Mouse (Mus musculus): ENCODE results near the gene Gchfr. TPM values are rescaled to one million over a fixed set of nuclear protein-coding genes. Genes with fewer than 3 reads are reported as not detected.

The Gchfr gene
- polyA plus RNA-seq, 1 experiment: 2.2 TPM

- H3K4me3 ChIP-seq (ENCODE audit: low read depth, low read length): no peak overlapping the region
Measured at GRCm38 (mm10) chr2:119203871-119204460, 36.4 kb downstream of the Gchfr start.

DNA sequence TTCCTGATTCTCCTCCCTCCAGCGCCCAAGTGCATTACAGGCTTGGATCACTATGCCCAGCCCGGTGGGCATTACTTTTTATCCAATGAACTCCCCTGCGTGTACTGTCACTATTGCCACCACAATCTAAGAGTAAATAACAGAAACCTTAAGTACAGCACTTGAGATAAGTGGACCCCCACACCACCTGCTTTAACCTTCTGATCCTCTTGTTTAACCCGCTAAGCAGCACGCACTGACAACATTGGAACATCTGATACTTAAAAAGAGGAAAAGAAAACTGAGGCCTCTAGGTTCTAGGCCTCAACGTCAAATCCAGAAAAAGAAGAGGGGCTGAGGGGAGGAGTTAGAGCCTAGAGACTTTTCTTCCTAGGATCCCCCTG, 40.4 kb downstream of the Gchfr start:
- peak overlapping the region; percentile 10; the same call in 1 of the 2 replicates for H3K27ac ChIP-seq (ENCODE audit: insufficient read depth, low read length)
- H3K9ac ChIP-seq (ENCODE audit: low read depth, poor library complexity, severe bottlenecking): peak overlapping the region; percentile 44
- TF ChIP-seq EP300 (IDR thresholded peaks at IDR 0.05; ENCODE audit: insufficient read depth, low read depth, low read length) (no peak), POLR2A (IDR thresholded peaks at IDR 0.05; ENCODE audit: insufficient read depth, low read length) (no peak), CTCF (IDR thresholded peaks at IDR 0.05; ENCODE audit: low read depth, low read length) (no peak)
- H3K4me1 ChIP-seq (ENCODE audit: control insufficient read depth, insufficient read depth, low read length): peaks cover 2% of the 10 kb centered on the region
- no peaks in the 10 kb centered on the region for H3K36me3 ChIP-seq (ENCODE audit: control insufficient read depth, insufficient read depth, low read length, poor library complexity, severe bottlenecking)
- H3K4me3 ChIP-seq (ENCODE audit: low read depth, low read length): peak overlapping the region; percentile 90
- no peaks in the 10 kb centered on the region for H3K9me3 ChIP-seq (replicated peaks; ENCODE audit: control insufficient read depth, insufficient read depth, low read length, poor library complexity, severe bottlenecking)
- H3K27me3 ChIP-seq (ENCODE audit: control insufficient read depth, insufficient read depth, low read length, poor library complexity, severe bottlenecking): no peaks in the 10 kb centered on the region

More at GRCm38 (mm10) chr2:119203871-119204460, 36.4 kb downstream of the Gchfr start:
- Histone ChIP-seq H3K9ac (ENCODE audit: low read depth, poor library complexity, severe bottlenecking) (no peak overlapping the region), H3K27me3 (ENCODE audit: control insufficient read depth, insufficient read depth, low read length, poor library complexity, severe bottlenecking) (no peaks in the 10 kb centered on the region), H3K4me1 (ENCODE audit: control insufficient read depth, insufficient read depth, low read length) (peaks cover 2% of the 10 kb centered on the region), H3K36me3 (ENCODE audit: control insufficient read depth, insufficient read depth, low read length, poor library complexity, severe bottlenecking) (no peaks in the 10 kb centered on the region), H3K9me3 (replicated peaks; ENCODE audit: control insufficient read depth, insufficient read depth, low read length, poor library complexity, severe bottlenecking) (no peaks in the 10 kb centered on the region), H3K27ac (ENCODE audit: insufficient read depth, low read length) (no peak overlapping the region)
- TF ChIP-seq CTCF (IDR thresholded peaks at IDR 0.05; ENCODE audit: low read depth, low read length) (no peak), EP300 (IDR thresholded peaks at IDR 0.05; ENCODE audit: insufficient read depth, low read depth, low read length) (no peak), POLR2A (IDR thresholded peaks at IDR 0.05; ENCODE audit: insufficient read depth, low read length) (no peak)

DNA sequence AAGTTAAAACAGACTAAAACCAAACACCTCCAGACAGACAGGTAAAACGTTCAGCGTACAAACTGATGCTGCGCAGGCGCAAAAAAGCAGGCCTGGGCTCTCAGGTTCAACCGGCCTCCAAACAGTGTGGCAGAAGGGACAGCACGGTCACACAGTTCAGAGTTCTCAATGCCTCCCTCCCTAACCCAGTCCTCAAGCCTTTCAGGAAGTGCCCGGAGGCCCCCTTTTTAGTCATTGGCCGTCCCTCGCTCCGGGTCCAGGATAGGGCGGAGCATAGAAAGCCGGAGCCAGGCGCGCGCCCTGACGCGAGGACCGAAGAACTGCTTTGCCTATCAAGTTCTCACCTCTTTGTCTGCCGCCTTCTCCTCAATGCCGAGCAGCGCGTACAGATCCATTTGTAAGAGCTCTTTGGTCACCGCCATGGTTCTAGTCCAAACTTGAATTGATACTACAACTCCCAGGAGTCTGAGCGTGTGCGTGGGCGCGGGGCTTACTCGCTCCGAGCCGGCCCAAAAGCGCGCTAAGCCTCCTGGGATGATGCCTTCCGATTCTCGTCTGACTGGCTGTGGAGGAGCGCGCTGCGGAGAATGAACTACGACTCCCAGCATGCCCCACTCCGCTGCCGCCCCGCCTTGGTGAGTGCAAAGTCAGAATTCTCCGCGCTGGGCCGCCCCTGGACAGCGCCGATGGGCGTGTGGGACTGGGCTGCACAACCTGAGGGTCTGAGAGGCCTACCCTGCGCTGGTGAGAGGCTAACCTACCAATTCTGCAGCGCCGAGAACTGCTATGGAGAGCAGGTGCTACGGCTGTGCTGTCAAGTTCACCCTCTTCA, 41.0 kb downstream of the Gchfr start, which contains the start of the genes Zfyve19 and Dnajc17:
Gene Zfyve19 (plus strand): TSS at position 274 of the 832 bp plus-strand sequence.
Gene Dnajc17 (minus strand): TSS at position 452 of the 832 bp plus-strand sequence.
- TF ChIP-seq POLR2A (IDR thresholded peaks at IDR 0.05; ENCODE audit: insufficient read depth, low read length): no peak
- TF ChIP-seq CTCF (IDR thresholded peaks at IDR 0.05; ENCODE audit: low read depth, low read length): no peak
- TF ChIP-seq EP300 (IDR thresholded peaks at IDR 0.05; ENCODE audit: insufficient read depth, low read depth, low read length): no peak
- Histone ChIP-seq H3K4me3 (ENCODE audit: low read depth, low read length) (peak within 1 kb of the TSS; percentile 90), H3K36me3 (ENCODE audit: control insufficient read depth, insufficient read depth, low read length, poor library complexity, severe bottlenecking) (no peaks in the 10 kb centered on the region)

GRCm38 (mm10) chr2:119209176-119209507, 41.6 kb downstream of the Gchfr start:
- TF ChIP-seq EP300 (IDR thresholded peaks at IDR 0.05; ENCODE audit: insufficient read depth, low read depth, low read length) (no peak), CTCF (IDR thresholded peaks at IDR 0.05; ENCODE audit: low read depth, low read length) (no peak), POLR2A (IDR thresholded peaks at IDR 0.05; ENCODE audit: insufficient read depth, low read length) (no peak)
- Histone ChIP-seq H3K9ac (ENCODE audit: low read depth, poor library complexity, severe bottlenecking) (peak overlapping the region; percentile 25), H3K4me3 (ENCODE audit: low read depth, low read length) (peak overlapping the region; percentile 90), H3K9me3 (replicated peaks; ENCODE audit: control insufficient read depth, insufficient read depth, low read length, poor library complexity, severe bottlenecking) (no peaks in the 10 kb centered on the region), H3K4me1 (ENCODE audit: control insufficient read depth, insufficient read depth, low read length) (peaks cover 2% of the 10 kb centered on the region), H3K27me3 (ENCODE audit: control insufficient read depth, insufficient read depth, low read length, poor library complexity, severe bottlenecking) (no peaks in the 10 kb centered on the region), H3K27ac (ENCODE audit: insufficient read depth, low read length) (no peak overlapping the region), H3K36me3 (ENCODE audit: control insufficient read depth, insufficient read depth, low read length, poor library complexity, severe bottlenecking) (no peaks in the 10 kb centered on the region)

More for the DNA sequence above, 41.0 kb downstream of the Gchfr start, which contains the start of the genes Zfyve19 and Dnajc17:
- Histone ChIP-seq H3K9ac (ENCODE audit: low read depth, poor library complexity, severe bottlenecking) (peak within 1 kb of the TSS; percentile 44), H3K27ac (ENCODE audit: insufficient read depth, low read length) (peak within 1 kb of the TSS; percentile 10), H3K9me3 (replicated peaks; ENCODE audit: control insufficient read depth, insufficient read depth, low read length, poor library complexity, severe bottlenecking) (no peaks in the 10 kb centered on the region), H3K4me1 (ENCODE audit: control insufficient read depth, insufficient read depth, low read length) (peaks cover 2% of the 10 kb centered on the region), H3K27me3 (ENCODE audit: control insufficient read depth, insufficient read depth, low read length, poor library complexity, severe bottlenecking) (no peaks in the 10 kb centered on the region)

Other genes with a start within 250 kb of the Gchfr start
- gene Chst14, start 241.3 kb upstream of the Gchfr start, polyA plus RNA-seq (2011; ENCODE audit: insufficient read depth, insufficient read length, low read depth, missing spikeins): 9.3 and 10.3 TPM in 2 replicates
- gene Ccdc32, start 138.4 kb upstream of the Gchfr start, polyA plus RNA-seq (2011; ENCODE audit: insufficient read depth, insufficient read length, low read depth, missing spikeins): 8.7 and 9.2 TPM in 2 replicates
- 16.2 and 16.8 TPM in 2 replicates for gene Rpusd2, start 133.0 kb upstream of the Gchfr start, polyA plus RNA-seq (2011; ENCODE audit: insufficient read depth, insufficient read length, low read depth, missing spikeins)
- 90.2 and 96.0 TPM in 2 replicates for gene Knl1, start 120.7 kb upstream of the Gchfr start, polyA plus RNA-seq (2011; ENCODE audit: insufficient read depth, insufficient read length, low read depth, missing spikeins)
- 117 and 128 TPM in 2 replicates for gene Rad51, start 55.0 kb upstream of the Gchfr start, polyA plus RNA-seq (2011; ENCODE audit: insufficient read depth, insufficient read length, low read depth, missing spikeins)
- 22.0 and 25.4 TPM in 2 replicates for gene Rmdn3, start 10.7 kb upstream of the Gchfr start, polyA plus RNA-seq (2011; ENCODE audit: insufficient read depth, insufficient read length, low read depth, missing spikeins)
- gene Gm14137, start 6.7 kb downstream of the Gchfr start, polyA plus RNA-seq (2011; ENCODE audit: insufficient read depth, insufficient read length, low read depth, missing spikeins): 0.21 TPM in 1 of 2 replicates, not detected in the other
- gene Zfyve19, start 40.8 kb downstream of the Gchfr start, polyA plus RNA-seq (2011; ENCODE audit: insufficient read depth, insufficient read length, low read depth, missing spikeins): 11.9 and 13.4 TPM in 2 replicates
- 12.0 and 12.5 TPM in 2 replicates for gene Dnajc17, start 41.0 kb downstream of the Gchfr start, polyA plus RNA-seq (2011; ENCODE audit: insufficient read depth, insufficient read length, low read depth, missing spikeins)
- gene Ppp1r14d, start 62.1 kb downstream of the Gchfr start, polyA plus RNA-seq (2011; ENCODE audit: insufficient read depth, insufficient read length, low read depth, missing spikeins): not detected in 2 replicates
- 57.3 and 71.4 TPM in 2 replicates for gene Spint1, start 69.6 kb downstream of the Gchfr start, polyA plus RNA-seq (2011; ENCODE audit: insufficient read depth, insufficient read length, low read depth, missing spikeins)
- gene Rhov, start 103.5 kb downstream of the Gchfr start, polyA plus RNA-seq (2011; ENCODE audit: insufficient read depth, insufficient read length, low read depth, missing spikeins): 0.36 and 0.78 TPM in 2 replicates
- gene Vps18, start 121.0 kb downstream of the Gchfr start, polyA plus RNA-seq (2011; ENCODE audit: insufficient read depth, insufficient read length, low read depth, missing spikeins): 11.7 and 12.8 TPM in 2 replicates
- gene Dll4, start 158.0 kb downstream of the Gchfr start, polyA plus RNA-seq (2011; ENCODE audit: insufficient read depth, insufficient read length, low read depth, missing spikeins): 0.18 TPM in 1 of 2 replicates, not detected in the other
- gene Chac1, start 183.5 kb downstream of the Gchfr start, polyA plus RNA-seq (2011; ENCODE audit: insufficient read depth, insufficient read length, low read depth, missing spikeins): 3.6 and 3.8 TPM in 2 replicates

Measured in ES-Bruce4 (cell line).